8 mouse cellular contexts compared by ENCODE assay signal in the genomic region with DNA sequence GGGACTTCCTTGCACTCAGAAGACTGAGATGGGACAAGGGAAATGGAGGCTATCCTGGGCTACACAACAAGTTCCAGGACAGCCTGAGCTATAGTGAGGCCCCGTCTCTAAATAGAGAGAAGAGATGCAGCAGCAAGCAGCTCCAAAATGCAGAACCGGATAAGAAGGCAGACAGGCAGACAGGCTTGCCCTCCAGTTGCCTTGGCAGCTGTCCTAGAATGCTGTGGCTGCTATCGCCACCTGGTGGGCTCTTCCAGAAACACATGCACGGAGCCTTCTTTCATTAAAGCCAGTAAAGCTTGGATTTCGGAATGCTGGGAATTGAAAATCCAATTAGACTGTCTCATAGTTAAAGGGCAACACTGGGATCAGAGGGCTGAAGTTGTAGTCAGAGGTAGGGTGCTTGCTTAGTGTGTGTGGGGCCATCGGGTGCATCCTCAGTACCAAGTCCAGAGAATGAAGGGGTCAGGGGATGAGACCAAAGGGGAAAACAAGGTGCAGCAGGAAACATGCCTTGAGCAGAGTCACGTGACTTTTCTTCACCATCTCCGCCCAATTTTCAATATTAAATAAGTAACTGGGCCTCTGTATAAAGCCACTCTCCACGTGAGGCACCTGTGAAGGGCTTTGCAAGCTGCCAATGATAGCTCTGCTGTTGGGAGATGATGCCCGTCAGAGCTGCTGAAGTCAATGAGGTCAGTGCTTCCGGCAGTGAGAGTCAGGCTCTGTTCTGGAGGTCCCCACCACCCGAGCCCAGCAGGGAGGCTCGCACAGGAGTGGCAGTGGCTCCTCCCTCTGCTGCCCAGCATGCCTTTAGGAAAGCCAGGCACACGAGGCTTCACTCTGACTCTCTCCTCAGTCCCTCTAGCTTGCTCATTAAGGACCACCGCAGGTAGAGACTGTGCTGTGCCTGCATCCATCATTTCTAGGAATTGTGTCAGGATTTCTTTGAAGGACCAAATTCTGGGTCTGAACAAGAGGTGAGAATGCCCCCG.
DNase-seq lines count a peak whose midpoint lies in the region; ATAC-seq and TF ChIP-seq lines count a peak whose summit lies in the region.

No protein-coding gene starts in this region.

- no peak for TF ChIP-seq POLR2A in myocyte (IDR thresholded peaks at IDR 0.05; ENCODE audit: insufficient read length, low read depth)

- H3K4me2 ChIP-seq in heart, embryonic 11.5 days = peak overlapping the region; percentile 17
- peak overlapping the region; percentile 17; the same call in 1 of the 2 replicates for H3K4me2 ChIP-seq in limb, embryonic 12.5 days
- H3K4me2 ChIP-seq in myocyte (ENCODE audit: low read depth) = no peak overlapping the region

- no peak overlapping the region for H3K27ac ChIP-seq in heart, embryonic 11.5 days (ENCODE audit: low read depth, low read length)
- H3K27ac ChIP-seq in limb, embryonic 12.5 days = no peak overlapping the region

- peaks cover 12% of the 10 kb centered on the region for H3K4me1 ChIP-seq in heart, embryonic 11.5 days (ENCODE audit: control insufficient read depth, insufficient read depth, low read length)
- peaks cover 13% of the 10 kb centered on the region for H3K4me1 ChIP-seq in limb, embryonic 12.5 days (replicated peaks)

- no peaks in the 10 kb centered on the region; the same call in 1 of the 2 replicates for H3K27me3 ChIP-seq in heart, embryonic 11.5 days (ENCODE audit: control insufficient read depth, insufficient read depth, low read length)
- peaks cover 6% of the 10 kb centered on the region; the same call in 1 of the 2 replicates for H3K27me3 ChIP-seq in limb, embryonic 12.5 days
- H3K27me3 ChIP-seq in myocyte (ENCODE audit: control insufficient read depth, insufficient read depth, insufficient read length) = no peaks in the 10 kb centered on the region

- ATAC-seq in erythroblast, adult 5-6 weeks (replicated peaks; ENCODE audit: low FRiP score, poor library complexity, severe bottlenecking) = peak; percentile 67
- ATAC-seq in heart, embryonic 11.5 days (replicated peaks; ENCODE audit: insufficient number of reproducible peaks, low FRiP score, low TSS enrichment) = no peak
- peak; percentile 39; the same call in 1 of the 2 replicates for ATAC-seq in limb, embryonic 12.5 days (ENCODE audit: insufficient number of reproducible peaks, insufficient read depth, low FRiP score, low TSS enrichment, low read depth)

- no peaks in the 10 kb centered on the region for H3K9me3 ChIP-seq in heart, embryonic 11.5 days (replicated peaks; ENCODE audit: control insufficient read depth, low read length)
- no peaks in the 10 kb centered on the region for H3K9me3 ChIP-seq in limb, embryonic 12.5 days

- H3K36me3 ChIP-seq in heart, embryonic 11.5 days (ENCODE audit: control insufficient read depth, insufficient read depth, low read length) = no peaks in the 10 kb centered on the region
- H3K36me3 ChIP-seq in limb, embryonic 12.5 days = no peaks in the 10 kb centered on the region
- no peaks in the 10 kb centered on the region for H3K36me3 ChIP-seq in myocyte (ENCODE audit: control insufficient read depth, insufficient read depth)

- WGBS in heart, embryonic 11.5 days (ENCODE audit: insufficient replicate concordance) = 19% methylated on average over 16 of the region's 16 CpGs
- WGBS in limb, embryonic 12.5 days = 20% methylated on average over 16 of the region's 16 CpGs

- no peaks in the 10 kb centered on the region for H3K79me2 ChIP-seq in myocyte (ENCODE audit: control insufficient read depth, insufficient read depth)

- H3K4me3 ChIP-seq in heart, embryonic 11.5 days (ENCODE audit: low read depth, low read length) = no peak overlapping the region
- no peak overlapping the region for H3K4me3 ChIP-seq in limb, embryonic 12.5 days (replicated peaks)
- H3K4me3 ChIP-seq in myocyte = no peak overlapping the region

- peak; percentile 54 to 56 for DNase-seq in B cell, adult 2 months
- peak; percentile 93 for DNase-seq in brain, adult 2 months (ENCODE audit: low read depth, low spot score)
- DNase-seq in kidney, adult 9 months = peak; percentile 86
- peak; percentile 16 to 50 for DNase-seq in spleen, postnatal 36 days (ENCODE audit: low spot score in 2 of 2)

- H3ac ChIP-seq in myocyte (ENCODE audit: control insufficient read depth, insufficient read length) = no peak overlapping the region

- no peak overlapping the region for H3K9ac ChIP-seq in heart, embryonic 11.5 days (ENCODE audit: low read depth, low read length)
- H3K9ac ChIP-seq in limb, embryonic 12.5 days (replicated peaks) = no peak overlapping the region

TF ChIP-seq in myocyte, 11 proteins besides CTCF, POLR2A, EP300 and RAD21:
- TF ChIP-seq MYOD1 (IDR thresholded peaks at IDR 0.05; ENCODE audit: control insufficient read depth in 1 of 3, insufficient read length in 2 of 3, low read depth in 2 of 3) (peak in 2 of 3 experiments; percentile 56 to 65), MYOG (IDR thresholded peaks at IDR 0.05; ENCODE audit: control insufficient read depth in 1 of 3, insufficient read depth in 1 of 3, insufficient read length in 2 of 3, low read depth in 2 of 3) (peak in 2 of 3 experiments; percentile 19 to 67), POLR2AphosphoS2 (IDR thresholded peaks at IDR 0.05; ENCODE audit: insufficient read length, low read depth) (no peak), USF1 (IDR thresholded peaks at IDR 0.05; ENCODE audit: low read depth) (peak; percentile 10)

Comparison
In these comparisons a context has a peak if more than half of its experiments do, and no peak if none do; other contexts are left out.
1. DNase-seq: peak in every context shown above with its lines; median percentile 93 in brain, adult 2 months; 86 in kidney, adult 9 months; 55 in B cell, adult 2 months; 33 in spleen, postnatal 36 days.